Mouse (Mus musculus) liver, adult 2 months (tissue): ENCODE results near the gene Nadsyn1.

Experiments
- CTCF ChIP-seq: fragments of 200-500 bp; IDR thresholded peaks from 2 replicates; pipeline ENCODE4 v1.5.1; 2011; ENCODE audit warnings: low read depth, low read length, control low read depth
- POLR2A ChIP-seq: fragments of 200-500 bp; IDR thresholded peaks from 2 replicates; pipeline ENCODE4 v1.6.1; 2011; ENCODE audit warnings: low read length, control low read depth; ENCODE audit not compliant: insufficient read depth; ENCODE audit errors: extremely low read depth

- TF ChIP-seq CTCF (no peak), POLR2A (peak; percentile 23; the same call in 1 of the 2 replicates)
Observed at GRCm38 (mm10) chr7:143757027-143757390, 65.6 kb downstream of the Nadsyn1 start.
